Mouse (Mus musculus): ENCODE data around the gene Zfp94. TPM values are rescaled to one million over a fixed set of nuclear protein-coding genes. Genes with fewer than 3 reads are reported as not detected.

Gene Zfp94
- polyA plus RNA-seq (2015; fragmentation: Nextera tagmentation; extraction: Ambion mirVana) = 18.2 and 19.2 TPM in 2 replicates

DNA sequence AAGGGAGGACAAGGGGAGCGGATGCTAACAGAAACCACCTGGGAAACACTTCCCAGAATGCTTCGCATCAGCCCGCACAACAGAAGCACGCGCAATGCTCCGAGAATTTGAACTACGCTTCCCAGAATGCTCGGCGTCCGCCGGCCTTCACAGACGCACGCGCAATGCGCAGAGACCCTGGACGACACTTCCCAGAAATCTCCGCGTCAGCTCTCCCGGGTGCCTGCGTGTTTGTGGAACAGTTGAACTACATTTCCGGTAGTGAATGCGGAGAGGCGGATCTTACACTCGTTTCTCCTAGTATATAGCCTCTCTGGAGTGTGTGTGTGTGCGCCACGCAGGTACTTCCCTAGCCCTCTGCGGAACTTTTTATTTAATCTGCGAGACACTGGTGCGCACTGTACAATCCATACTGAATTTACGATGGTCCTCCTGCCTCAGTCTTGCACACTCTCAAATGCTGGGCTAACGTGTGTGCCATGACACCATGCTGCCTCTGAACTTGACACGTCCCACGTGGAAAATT, at the start of gene Zfp94:
Zfp94 (minus strand) TSS at position 100 of the 526 bp plus-strand sequence.
- Histone ChIP-seq H3K4me1 (replicated peaks) (peaks cover 15% of the 10 kb centered on the region), H3K36me3 (peaks cover 14% of the 10 kb centered on the region), H3K4me2 (peak within 1 kb of the TSS; percentile 81), H3K27me3 (peaks cover 5% of the 10 kb centered on the region; the same call in 1 of the 2 replicates), H3K9me3 (no peaks in the 10 kb centered on the region), H3K27ac (replicated peaks) (peak within 1 kb of the TSS; percentile 85), H3K9ac (peak within 1 kb of the TSS; percentile 82), H3K4me3 (peak within 1 kb of the TSS; percentile 66)
- peak; percentile 93 for ATAC-seq (ENCODE audit: low read depth)
- under 1% methylated on average over 33 of the region's 33 CpGs for WGBS

DNA sequence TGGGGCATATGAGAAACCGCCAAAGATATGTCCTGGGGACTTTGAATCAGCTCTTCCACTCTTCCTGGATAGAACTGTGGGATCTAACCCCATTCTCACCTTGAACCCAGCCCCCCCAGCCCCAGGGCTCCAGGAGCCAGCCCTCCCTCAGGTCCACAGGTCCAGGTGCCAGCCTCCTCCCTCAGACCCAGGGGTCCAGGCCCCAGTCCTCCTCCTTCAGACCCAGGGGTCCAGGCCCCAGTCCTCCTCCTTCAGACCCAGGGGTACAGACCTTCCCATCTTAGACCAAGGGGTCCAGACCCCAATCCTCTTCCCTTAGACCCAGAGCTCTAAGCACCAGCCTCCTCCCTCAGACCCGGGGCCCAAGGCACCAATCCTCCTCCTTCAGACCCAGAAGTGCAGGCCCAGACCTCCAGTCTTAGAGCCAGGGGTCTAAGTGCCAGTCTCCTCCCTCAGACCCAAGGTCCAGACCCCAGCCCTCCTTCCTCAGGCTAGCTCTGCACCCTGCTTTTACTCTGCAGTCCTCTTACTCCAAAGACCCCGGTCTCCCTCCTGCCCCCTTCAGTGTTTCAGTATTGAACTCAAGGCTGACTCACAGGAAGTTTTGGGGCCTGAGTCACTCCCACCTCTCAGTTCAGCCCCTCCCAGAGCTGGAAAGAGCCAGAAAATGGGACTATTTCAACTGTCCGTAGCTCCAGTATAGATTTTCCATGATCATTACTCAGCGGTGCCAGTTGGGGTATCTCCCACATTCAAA, 49.0 kb upstream of the Zfp94 start:
- Histone ChIP-seq H3K36me3 (no peaks in the 10 kb centered on the region), H3K9ac (peak overlapping the region; percentile 61), H3K4me2 (no peak overlapping the region), H3K4me1 (replicated peaks) (peaks cover 11% of the 10 kb centered on the region; the same call in 1 of the 2 replicates), H3K27me3 (no peaks in the 10 kb centered on the region), H3K27ac (replicated peaks) (no peak overlapping the region), H3K9me3 (0 out of 2 replicates have a peak, but pooled peaks cover 3% of the 10 kb centered on the region), H3K4me3 (no peak overlapping the region)
- WGBS = 83% methylated on average over 5 of the region's 5 CpGs
- ATAC-seq (ENCODE audit: low read depth) = peak; percentile 48

DNA sequence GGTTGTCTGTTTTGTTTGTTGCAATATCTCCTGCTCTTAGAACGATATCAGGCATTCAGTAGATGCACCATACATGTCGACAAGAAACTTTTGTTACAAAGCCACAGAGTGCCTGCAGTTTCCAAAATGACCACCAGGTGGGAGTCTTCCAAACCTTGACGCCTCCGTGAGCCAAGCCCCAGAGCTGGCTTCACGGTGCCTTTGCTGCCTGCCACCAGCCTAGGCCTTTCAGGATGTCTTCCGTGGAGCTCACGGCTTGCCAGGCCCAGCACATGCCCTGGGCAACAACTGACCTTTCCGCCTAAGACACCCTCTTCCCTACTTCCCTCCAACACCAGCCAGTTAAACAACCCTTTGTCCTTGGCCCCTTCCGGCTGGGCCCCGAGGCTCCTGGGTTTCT, 48.4 kb upstream of the Zfp94 start:
- Histone ChIP-seq H3K4me1 (replicated peaks) (peaks cover 5% of the 10 kb centered on the region; the same call in 1 of the 2 replicates), H3K4me2 (no peak overlapping the region), H3K4me3 (no peak overlapping the region), H3K9ac (peak overlapping the region; percentile 61), H3K9me3 (0 out of 2 replicates have a peak, but pooled peaks cover 3% of the 10 kb centered on the region), H3K27me3 (no peaks in the 10 kb centered on the region), H3K27ac (replicated peaks) (no peak overlapping the region), H3K36me3 (no peaks in the 10 kb centered on the region)
- ATAC-seq (ENCODE audit: low read depth) = peak; percentile 76; the same call in 1 of the 2 replicates
- 24% methylated on average over 10 of the region's 10 CpGs for WGBS

DNA sequence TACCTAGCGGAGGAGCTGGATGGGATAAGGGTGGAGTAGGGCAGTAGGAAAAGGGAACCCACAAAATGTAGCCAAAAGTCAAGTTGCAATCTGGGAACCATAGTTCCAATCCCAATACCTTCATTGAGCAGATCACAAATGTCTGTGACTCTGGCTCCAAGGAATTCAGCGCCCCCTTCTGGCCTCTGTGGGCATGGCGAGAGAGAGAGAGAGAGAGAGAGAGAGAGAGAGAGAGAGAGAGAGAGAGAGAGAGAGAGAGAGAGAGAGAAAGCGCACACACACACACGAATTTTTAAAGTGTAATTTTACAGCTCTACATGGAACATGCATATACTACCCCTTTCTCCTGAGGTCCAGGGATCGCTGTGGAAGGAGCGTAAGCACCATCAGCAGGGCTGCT, 46.8 kb upstream of the Zfp94 start:
- no peak overlapping the region for H3K4me3 ChIP-seq
- H3K4me1 ChIP-seq (replicated peaks) = 0 out of 2 replicates have a peak, but pooled peaks cover 3% of the 10 kb centered on the region
- no peaks in the 10 kb centered on the region for H3K36me3 ChIP-seq
- H3K27me3 ChIP-seq = no peaks in the 10 kb centered on the region
- whole genome bisulfite sequencing = 26% methylated on average over 7 of the region's 7 CpGs
- 0 out of 2 replicates have a peak, but pooled peaks cover 3% of the 10 kb centered on the region for H3K9me3 ChIP-seq
- H3K4me2 ChIP-seq = no peak overlapping the region
- no peak overlapping the region for H3K27ac ChIP-seq (replicated peaks)
- no peak for ATAC-seq (ENCODE audit: low read depth)
- no peak overlapping the region for H3K9ac ChIP-seq

DNA sequence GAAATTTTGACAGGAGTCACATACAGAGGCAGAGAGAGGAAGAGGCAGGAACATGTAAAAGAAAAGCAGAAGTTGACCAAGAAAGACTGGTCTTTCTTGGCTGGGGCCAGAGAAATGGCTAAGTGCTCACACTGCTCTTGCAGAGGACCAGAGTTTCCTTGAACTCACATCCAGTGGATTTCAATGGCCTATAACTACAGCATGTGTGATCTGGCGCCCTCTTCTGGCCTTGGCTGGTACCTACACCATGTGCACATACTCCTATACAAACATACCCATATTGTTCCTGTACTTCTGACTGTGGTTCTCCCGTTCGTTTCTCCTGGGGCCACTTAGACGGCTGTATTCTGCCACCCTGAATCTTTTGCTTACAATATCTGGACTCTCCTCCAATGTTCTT, 44.5 kb upstream of the Zfp94 start:
- H3K4me3 ChIP-seq = no peak overlapping the region
- H3K4me1 ChIP-seq (replicated peaks) = 0 out of 2 replicates have a peak, but pooled peaks cover 3% of the 10 kb centered on the region
- no peak overlapping the region for H3K27ac ChIP-seq (replicated peaks)
- 0 out of 2 replicates have a peak, but pooled peaks cover 9% of the 10 kb centered on the region for H3K9me3 ChIP-seq
- no peak overlapping the region for H3K9ac ChIP-seq
- no peaks in the 10 kb centered on the region for H3K27me3 ChIP-seq
- WGBS = 66% methylated on average over 4 of the region's 4 CpGs
- no peak overlapping the region for H3K4me2 ChIP-seq
- ATAC-seq (ENCODE audit: low read depth) = no peak
- H3K36me3 ChIP-seq = no peaks in the 10 kb centered on the region

DNA sequence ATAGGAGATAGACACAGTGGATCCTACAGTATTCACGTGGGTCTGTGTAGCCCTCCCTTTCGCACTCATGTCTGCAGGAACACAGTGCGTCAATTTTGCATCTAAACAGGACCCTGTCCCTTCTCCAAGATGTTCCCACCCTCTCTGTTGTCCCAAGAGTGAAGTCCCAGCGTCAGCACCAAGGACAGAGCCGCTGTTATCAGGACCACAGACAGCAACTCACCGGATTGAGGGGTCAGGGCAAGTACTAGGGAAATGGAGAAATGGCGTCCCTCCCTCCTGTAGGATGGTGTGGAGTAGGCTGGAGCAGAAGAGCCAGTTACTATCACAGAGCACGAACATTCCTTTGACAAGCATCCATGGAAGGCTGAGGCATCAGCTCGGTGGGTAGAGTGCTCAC, 42.8 kb upstream of the Zfp94 start:
- Histone ChIP-seq H3K9ac (no peak overlapping the region), H3K27me3 (no peaks in the 10 kb centered on the region), H3K27ac (replicated peaks) (no peak overlapping the region), H3K4me1 (replicated peaks) (no peaks in the 10 kb centered on the region), H3K9me3 (0 out of 2 replicates have a peak, but pooled peaks cover 9% of the 10 kb centered on the region), H3K4me2 (no peak overlapping the region), H3K4me3 (no peak overlapping the region), H3K36me3 (no peaks in the 10 kb centered on the region)
- ATAC-seq (ENCODE audit: low read depth) = no peak
- WGBS = 28% methylated on average over 9 of the region's 9 CpGs

DNA sequence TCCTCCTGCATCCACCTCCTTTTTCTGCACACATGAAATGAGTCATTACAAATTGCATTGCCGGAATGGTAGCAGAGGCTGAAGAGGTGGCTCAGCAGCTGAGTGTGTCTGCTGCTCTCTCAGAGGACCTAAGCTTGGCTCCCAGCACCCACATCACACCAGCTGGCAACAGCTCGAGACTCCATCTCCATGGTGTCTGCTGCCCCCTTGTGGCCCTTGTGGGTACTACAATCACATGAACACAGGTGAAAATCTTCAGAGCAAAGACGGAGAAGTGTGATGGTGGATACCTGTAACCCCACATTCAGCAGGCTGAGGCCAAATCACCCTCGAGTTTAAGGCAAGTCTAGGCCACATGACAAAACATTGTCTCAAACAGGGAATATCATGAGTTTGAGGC, 41.4 kb upstream of the Zfp94 start:
- Histone ChIP-seq H3K27me3 (no peaks in the 10 kb centered on the region), H3K27ac (replicated peaks) (no peak overlapping the region), H3K4me1 (replicated peaks) (no peaks in the 10 kb centered on the region), H3K9me3 (0 out of 2 replicates have a peak, but pooled peaks cover 9% of the 10 kb centered on the region), H3K4me2 (no peak overlapping the region), H3K9ac (no peak overlapping the region), H3K4me3 (no peak overlapping the region), H3K36me3 (no peaks in the 10 kb centered on the region)
- ATAC-seq (ENCODE audit: low read depth) = no peak
- WGBS = 58% methylated on average over 4 of the region's 4 CpGs

DNA sequence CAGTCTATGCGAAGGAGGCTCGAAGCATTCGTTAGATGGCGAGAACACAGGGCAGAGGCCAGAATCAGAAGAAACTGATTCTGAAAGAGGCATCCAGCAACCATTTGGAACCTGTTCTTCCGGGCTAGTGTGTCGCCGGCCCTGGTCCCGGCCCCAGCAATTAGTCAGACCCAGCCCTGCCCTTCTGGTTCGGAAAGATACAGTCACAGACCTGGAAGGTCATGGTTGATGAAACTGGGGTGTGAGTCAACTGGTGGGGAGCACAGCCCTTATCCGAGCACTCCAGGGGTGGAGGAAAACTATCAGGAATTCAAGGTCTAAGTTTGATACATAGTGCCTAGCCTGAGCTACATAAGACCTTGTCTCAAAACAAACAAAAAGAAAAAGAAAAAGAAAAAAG, 39.6 kb upstream of the Zfp94 start:
- ATAC-seq (ENCODE audit: low read depth) = no peak
- H3K9ac ChIP-seq = no peak overlapping the region
- H3K4me3 ChIP-seq = no peak overlapping the region
- H3K36me3 ChIP-seq = no peaks in the 10 kb centered on the region
- peaks cover 10% of the 10 kb centered on the region; the same call in 1 of the 2 replicates for H3K27me3 ChIP-seq
- no peaks in the 10 kb centered on the region for H3K4me1 ChIP-seq (replicated peaks)
- H3K4me2 ChIP-seq = no peak overlapping the region
- 83% methylated on average over 10 of the region's 10 CpGs for WGBS
- no peak overlapping the region for H3K27ac ChIP-seq (replicated peaks)
- 0 out of 2 replicates have a peak, but pooled peaks cover 8% of the 10 kb centered on the region for H3K9me3 ChIP-seq

DNA sequence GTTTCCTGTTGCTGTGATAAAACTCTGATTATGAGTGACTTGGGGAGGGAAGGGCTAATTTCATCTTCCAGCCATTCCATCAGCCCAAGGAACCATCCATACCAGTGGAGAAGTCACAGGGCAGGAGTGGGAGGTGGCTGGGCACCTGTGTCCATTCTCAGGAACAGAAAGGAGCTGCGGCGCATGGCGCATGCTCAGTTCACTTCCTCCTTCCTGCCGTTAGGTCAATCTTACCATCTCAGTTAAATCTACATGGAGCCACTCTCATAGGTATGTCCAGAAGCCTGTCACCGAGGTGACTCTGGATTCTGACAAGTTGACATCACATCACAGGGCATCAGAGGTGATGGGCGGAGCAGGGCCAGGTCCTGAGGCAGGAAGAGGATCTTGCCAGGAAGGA, 39.2 kb upstream of the Zfp94 start:
- 88% methylated on average over 6 of the region's 6 CpGs for WGBS
- no peak for ATAC-seq (ENCODE audit: low read depth)
- Histone ChIP-seq H3K36me3 (no peaks in the 10 kb centered on the region), H3K4me1 (replicated peaks) (no peaks in the 10 kb centered on the region), H3K4me3 (no peak overlapping the region), H3K9ac (no peak overlapping the region), H3K27ac (replicated peaks) (no peak overlapping the region), H3K4me2 (no peak overlapping the region), H3K9me3 (0 out of 2 replicates have a peak, but pooled peaks cover 6% of the 10 kb centered on the region), H3K27me3 (peaks cover 11% of the 10 kb centered on the region; the same call in 1 of the 2 replicates)

DNA sequence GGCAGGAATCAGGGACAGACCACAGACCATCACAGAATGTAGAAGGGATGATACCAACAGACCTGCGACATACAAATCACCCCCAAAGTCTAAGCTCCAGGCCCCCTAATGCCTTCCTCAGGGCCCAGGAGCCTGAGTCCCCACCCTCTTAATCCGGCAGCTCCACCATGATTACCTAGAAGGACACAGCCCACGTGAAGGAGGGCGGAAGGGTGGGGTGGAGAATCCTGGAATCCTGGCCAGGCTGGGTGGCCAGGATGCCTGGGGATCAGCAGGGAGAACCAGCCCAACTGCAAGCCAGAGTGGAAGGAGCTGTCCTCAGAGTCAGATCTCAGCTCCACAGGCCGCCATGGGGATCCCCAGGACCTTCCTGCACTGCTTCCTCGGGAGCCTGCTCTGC, 32.4 kb upstream of the Zfp94 start, which contains the start of gene Lypd5:
Lypd5 (plus strand) TSS at position 301 of the 400 bp plus-strand sequence.
- peaks cover 11% of the 10 kb centered on the region; the same call in 1 of the 2 replicates for H3K27me3 ChIP-seq
- WGBS = 44% methylated on average over 6 of the region's 6 CpGs

DNA sequence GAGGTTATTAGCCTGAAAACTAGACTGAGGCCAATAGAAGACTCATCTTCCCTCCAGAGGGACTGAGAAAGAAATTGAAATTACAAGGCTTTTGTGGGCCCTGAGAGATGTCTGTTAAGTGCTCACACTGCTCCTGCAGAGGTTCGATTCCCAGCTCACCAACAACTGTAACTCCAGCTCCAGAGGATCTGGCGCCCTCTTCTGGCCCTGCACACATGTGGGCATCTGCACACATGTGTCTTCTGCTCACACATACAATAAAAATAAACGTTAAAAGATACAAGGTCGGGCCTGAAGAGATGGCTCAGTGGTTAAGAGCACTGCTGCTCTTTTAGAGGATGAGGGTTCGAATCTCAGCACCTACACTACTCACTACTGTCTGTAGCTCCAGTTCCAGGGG, 30.0 kb upstream of the Zfp94 start:
- H3K27me3 ChIP-seq = peaks cover 5% of the 10 kb centered on the region; the same call in 1 of the 2 replicates
- no peaks in the 10 kb centered on the region for H3K36me3 ChIP-seq
- no peak overlapping the region for H3K27ac ChIP-seq (replicated peaks)
- H3K4me3 ChIP-seq = no peak overlapping the region
- no peak overlapping the region for H3K9ac ChIP-seq
- H3K4me2 ChIP-seq = no peak overlapping the region
- no peak for ATAC-seq (ENCODE audit: low read depth)
- WGBS = 69% methylated on average over 5 of the region's 5 CpGs
- H3K4me1 ChIP-seq (replicated peaks) = no peaks in the 10 kb centered on the region
- H3K9me3 ChIP-seq = no peaks in the 10 kb centered on the region

More for the DNA sequence above, 32.4 kb upstream of the Zfp94 start, which contains the start of gene Lypd5:
- H3K9me3 ChIP-seq = no peaks in the 10 kb centered on the region
- no peaks in the 10 kb centered on the region for H3K36me3 ChIP-seq
- H3K4me3 ChIP-seq = no peak within 1 kb of the TSS
- no peak within 1 kb of the TSS for H3K9ac ChIP-seq
- no peak within 1 kb of the TSS for H3K27ac ChIP-seq (replicated peaks)
- no peak for ATAC-seq (ENCODE audit: low read depth)
- no peaks in the 10 kb centered on the region for H3K4me1 ChIP-seq (replicated peaks)
- no peak within 1 kb of the TSS for H3K4me2 ChIP-seq

DNA sequence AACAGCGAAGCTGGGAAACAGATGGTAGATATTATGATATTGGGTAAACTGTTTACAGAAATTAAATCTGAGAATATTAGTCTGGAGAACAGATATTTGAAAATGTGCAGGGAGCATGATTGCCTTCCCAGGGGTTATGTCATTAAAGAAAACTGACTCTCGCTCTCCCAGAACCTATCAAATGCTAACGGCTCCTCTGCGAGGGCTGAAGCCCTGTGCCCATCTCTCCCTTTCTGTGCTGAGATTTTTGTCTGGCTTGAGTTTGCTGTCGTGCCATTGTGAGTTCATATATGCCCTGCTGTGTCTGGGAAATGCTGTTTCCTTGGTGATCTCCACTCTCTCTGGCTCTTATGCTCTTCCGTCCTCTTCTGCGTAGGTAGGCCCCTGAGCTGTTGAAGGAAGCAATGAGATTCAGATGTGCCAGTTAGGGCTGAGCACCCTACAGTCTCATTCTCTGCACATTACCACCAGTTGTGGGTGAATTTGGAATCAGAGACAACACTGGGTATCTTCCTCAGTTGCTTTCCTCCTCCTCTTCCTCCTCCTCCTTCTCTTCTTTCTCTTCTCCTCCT, 27.3 kb upstream of the Zfp94 start:
- H3K9ac ChIP-seq = no peak overlapping the region
- H3K4me3 ChIP-seq = no peak overlapping the region
- H3K27ac ChIP-seq (replicated peaks) = peak overlapping the region; percentile 49; the same call in 1 of the 2 replicates
- 65% methylated on average over 7 of the region's 7 CpGs for WGBS
- H3K4me1 ChIP-seq (replicated peaks) = no peaks in the 10 kb centered on the region
- H3K9me3 ChIP-seq = no peaks in the 10 kb centered on the region
- H3K4me2 ChIP-seq = no peak overlapping the region
- H3K27me3 ChIP-seq = no peaks in the 10 kb centered on the region
- ATAC-seq (ENCODE audit: low read depth) = no peak
- H3K36me3 ChIP-seq = no peaks in the 10 kb centered on the region
